Mouse (Mus musculus): ENCODE results near the gene Rab20. TPM values are rescaled to one million over a fixed set of nuclear protein-coding genes. Genes with fewer than 3 reads are reported as not detected.

Gene Rab20
- total and polyA plus RNA-seq, 3 experiments, result not detected

DNA sequence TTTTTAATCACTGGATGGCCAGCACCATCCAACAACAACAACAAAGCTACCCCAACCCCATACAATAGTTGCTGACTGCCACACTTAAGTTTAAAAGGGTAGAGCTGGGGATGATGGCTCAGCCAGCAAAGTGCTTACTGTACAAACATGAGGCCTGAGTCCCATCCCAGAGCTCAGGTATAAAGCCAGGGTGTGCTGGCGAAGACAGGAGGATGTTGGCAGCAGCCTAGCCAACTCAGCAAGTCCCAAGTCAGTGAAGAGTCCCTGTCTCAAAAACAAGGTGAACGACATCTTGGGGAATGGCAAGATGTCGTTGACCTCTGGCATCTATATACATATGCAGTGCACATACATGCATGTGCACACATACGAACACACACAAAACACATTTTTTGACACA, 15.9 kb downstream of the Rab20 start:
- TF ChIP-seq POLR2AphosphoS5 (IDR thresholded peaks at IDR 0.05; ENCODE audit: insufficient replicate concordance, low read depth, low read length), result no peak
- no peak for TF ChIP-seq GATA1 (IDR thresholded peaks at IDR 0.05; ENCODE audit: borderline replicate concordance, low read length)
- no peak for TF ChIP-seq GATA2 (IDR thresholded peaks at IDR 0.05; ENCODE audit: borderline replicate concordance, low read depth, low read length)
- TF ChIP-seq CTCF (IDR thresholded peaks at IDR 0.05; ENCODE audit: low read depth, low read length), result no peak
- no peak for TF ChIP-seq TAL1 (conservative IDR thresholded peaks at IDR 0.05; ENCODE audit: low read depth, low read length)

DNA sequence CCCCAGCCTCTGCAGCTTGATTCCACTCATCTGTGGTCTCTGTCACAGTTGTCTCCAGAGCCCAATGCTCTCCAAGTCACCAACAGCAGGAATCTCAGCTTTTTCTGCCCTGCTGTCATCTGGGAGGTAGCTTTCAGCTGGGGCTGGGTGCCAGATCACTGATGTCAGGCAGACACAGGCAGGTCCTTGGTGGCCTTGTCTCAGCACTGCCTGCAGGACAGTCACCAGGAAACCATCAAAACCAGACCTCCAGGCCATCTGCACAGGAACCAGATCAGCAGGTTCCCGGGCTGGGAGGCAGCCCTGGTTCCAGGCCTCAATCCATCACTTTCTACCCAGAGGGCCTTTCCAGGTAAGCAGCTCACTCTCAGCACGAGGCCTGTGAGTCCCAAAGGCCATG, 16.7 kb downstream of the Rab20 start:
- H3K4me1 ChIP-seq (ENCODE audit: insufficient read depth, low read depth, low read length), result peaks cover 3% of the 10 kb centered on the region; the same call in 1 of the 2 replicates
- no peak overlapping the region for H3K4me3 ChIP-seq (ENCODE audit: low read depth, low read length)
- no peaks in the 10 kb centered on the region for H3K36me3 ChIP-seq (replicated peaks)
- H3K27me3 ChIP-seq (ENCODE audit: insufficient read depth, low read length), result peaks cover 15% of the 10 kb centered on the region
- no peaks in the 10 kb centered on the region for H3K9me3 ChIP-seq (replicated peaks)
- TF ChIP-seq GATA1 (IDR thresholded peaks at IDR 0.05; ENCODE audit: borderline replicate concordance, low read length), result no peak
- no peak for TF ChIP-seq POLR2AphosphoS5 (IDR thresholded peaks at IDR 0.05; ENCODE audit: insufficient replicate concordance, low read depth, low read length)
- TF ChIP-seq TAL1 (conservative IDR thresholded peaks at IDR 0.05; ENCODE audit: low read depth, low read length), result no peak
- TF ChIP-seq CTCF (IDR thresholded peaks at IDR 0.05; ENCODE audit: low read depth, low read length), result no peak
- no peak for TF ChIP-seq GATA2 (IDR thresholded peaks at IDR 0.05; ENCODE audit: borderline replicate concordance, low read depth, low read length)
- no peak for ATAC-seq (ENCODE audit: extremely low read depth, insufficient number of reproducible peaks, low FRiP score, poor library complexity, severe bottlenecking)
- DNase-seq (ENCODE audit: low spot score), result no peak

More for the DNA sequence above, 15.9 kb downstream of the Rab20 start:
- DNase-seq (ENCODE audit: low spot score), result no peak
- peaks cover 14% of the 10 kb centered on the region for H3K27me3 ChIP-seq (ENCODE audit: insufficient read depth, low read length)
- H3K36me3 ChIP-seq (replicated peaks), result no peaks in the 10 kb centered on the region
- peaks cover 3% of the 10 kb centered on the region; the same call in 1 of the 2 replicates for H3K4me1 ChIP-seq (ENCODE audit: insufficient read depth, low read depth, low read length)
- no peak for ATAC-seq (ENCODE audit: extremely low read depth, insufficient number of reproducible peaks, low FRiP score, poor library complexity, severe bottlenecking)
- no peaks in the 10 kb centered on the region; the same call in 1 of the 2 replicates for H3K9me3 ChIP-seq (replicated peaks)
- H3K4me3 ChIP-seq (ENCODE audit: low read depth, low read length), result no peak overlapping the region

DNA sequence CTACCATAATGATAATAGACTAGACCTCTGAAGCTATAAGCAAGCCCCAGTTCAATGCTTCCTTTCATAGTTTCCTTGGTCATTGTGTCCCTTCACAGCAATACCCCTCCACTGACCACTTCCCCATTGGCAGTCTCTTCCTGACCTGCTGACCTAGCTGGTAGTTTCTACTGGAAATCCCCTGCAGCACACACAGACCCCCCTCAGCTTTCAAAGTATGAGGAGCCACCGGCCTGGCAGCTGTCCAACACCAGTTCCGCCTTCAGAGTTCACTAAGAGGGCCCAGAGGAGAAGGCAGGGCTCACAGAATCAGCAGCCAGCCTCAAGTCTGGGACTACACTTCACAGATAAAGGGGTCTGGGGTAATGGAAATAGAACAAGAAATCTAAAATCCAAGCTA, 17.6 kb downstream of the Rab20 start:
- ATAC-seq (ENCODE audit: extremely low read depth, insufficient number of reproducible peaks, low FRiP score, poor library complexity, severe bottlenecking) (no peak), DNase-seq (ENCODE audit: low spot score) (no peak)
- H3K4me3 ChIP-seq (ENCODE audit: low read depth, low read length), result no peak overlapping the region
- peaks cover 3% of the 10 kb centered on the region; the same call in 1 of the 2 replicates for H3K4me1 ChIP-seq (ENCODE audit: insufficient read depth, low read depth, low read length)
- no peaks in the 10 kb centered on the region for H3K36me3 ChIP-seq (replicated peaks)
- TF ChIP-seq CTCF (IDR thresholded peaks at IDR 0.05; ENCODE audit: low read depth, low read length) (no peak), GATA2 (IDR thresholded peaks at IDR 0.05; ENCODE audit: borderline replicate concordance, low read depth, low read length) (no peak), GATA1 (IDR thresholded peaks at IDR 0.05; ENCODE audit: borderline replicate concordance, low read length) (no peak), TAL1 (conservative IDR thresholded peaks at IDR 0.05; ENCODE audit: low read depth, low read length) (no peak), POLR2AphosphoS5 (IDR thresholded peaks at IDR 0.05; ENCODE audit: insufficient replicate concordance, low read depth, low read length) (no peak)
- no peaks in the 10 kb centered on the region for H3K9me3 ChIP-seq (replicated peaks)
- H3K27me3 ChIP-seq (ENCODE audit: insufficient read depth, low read length), result peaks cover 15% of the 10 kb centered on the region

DNA sequence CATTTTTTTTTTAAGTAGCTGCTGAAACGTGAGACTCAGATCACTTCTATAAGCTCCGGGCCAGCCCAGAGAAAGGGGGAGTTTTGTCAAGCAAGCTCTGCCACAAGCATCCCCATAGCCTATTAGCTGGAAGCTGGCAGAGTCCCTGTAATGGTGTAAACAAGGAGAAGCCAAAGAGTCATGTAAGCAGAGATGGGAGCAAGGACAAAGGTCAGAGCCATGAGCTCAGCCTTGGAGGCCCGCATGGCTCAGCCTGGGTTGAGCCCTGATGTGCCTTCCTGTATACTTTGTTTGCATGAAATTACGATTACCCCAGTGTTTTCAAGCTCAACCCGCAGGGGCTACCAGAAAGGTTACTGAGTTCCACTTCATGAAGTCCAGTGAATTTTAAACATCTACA, 19.5 kb downstream of the Rab20 start:
- Histone ChIP-seq H3K36me3 (replicated peaks) (no peaks in the 10 kb centered on the region), H3K4me1 (ENCODE audit: insufficient read depth, low read depth, low read length) (peaks cover 3% of the 10 kb centered on the region; the same call in 1 of the 2 replicates), H3K4me3 (ENCODE audit: low read depth, low read length) (no peak overlapping the region), H3K27me3 (ENCODE audit: insufficient read depth, low read length) (peaks cover 14% of the 10 kb centered on the region; the same call in 1 of the 2 replicates), H3K9me3 (replicated peaks) (no peaks in the 10 kb centered on the region)
- DNase-seq (ENCODE audit: low spot score), result no peak
- TF ChIP-seq POLR2AphosphoS5 (IDR thresholded peaks at IDR 0.05; ENCODE audit: insufficient replicate concordance, low read depth, low read length) (no peak), TAL1 (conservative IDR thresholded peaks at IDR 0.05; ENCODE audit: low read depth, low read length) (no peak), GATA1 (IDR thresholded peaks at IDR 0.05; ENCODE audit: borderline replicate concordance, low read length) (no peak), CTCF (IDR thresholded peaks at IDR 0.05; ENCODE audit: low read depth, low read length) (no peak)
- ATAC-seq (ENCODE audit: extremely low read depth, insufficient number of reproducible peaks, low FRiP score, poor library complexity, severe bottlenecking), result no peak

DNA sequence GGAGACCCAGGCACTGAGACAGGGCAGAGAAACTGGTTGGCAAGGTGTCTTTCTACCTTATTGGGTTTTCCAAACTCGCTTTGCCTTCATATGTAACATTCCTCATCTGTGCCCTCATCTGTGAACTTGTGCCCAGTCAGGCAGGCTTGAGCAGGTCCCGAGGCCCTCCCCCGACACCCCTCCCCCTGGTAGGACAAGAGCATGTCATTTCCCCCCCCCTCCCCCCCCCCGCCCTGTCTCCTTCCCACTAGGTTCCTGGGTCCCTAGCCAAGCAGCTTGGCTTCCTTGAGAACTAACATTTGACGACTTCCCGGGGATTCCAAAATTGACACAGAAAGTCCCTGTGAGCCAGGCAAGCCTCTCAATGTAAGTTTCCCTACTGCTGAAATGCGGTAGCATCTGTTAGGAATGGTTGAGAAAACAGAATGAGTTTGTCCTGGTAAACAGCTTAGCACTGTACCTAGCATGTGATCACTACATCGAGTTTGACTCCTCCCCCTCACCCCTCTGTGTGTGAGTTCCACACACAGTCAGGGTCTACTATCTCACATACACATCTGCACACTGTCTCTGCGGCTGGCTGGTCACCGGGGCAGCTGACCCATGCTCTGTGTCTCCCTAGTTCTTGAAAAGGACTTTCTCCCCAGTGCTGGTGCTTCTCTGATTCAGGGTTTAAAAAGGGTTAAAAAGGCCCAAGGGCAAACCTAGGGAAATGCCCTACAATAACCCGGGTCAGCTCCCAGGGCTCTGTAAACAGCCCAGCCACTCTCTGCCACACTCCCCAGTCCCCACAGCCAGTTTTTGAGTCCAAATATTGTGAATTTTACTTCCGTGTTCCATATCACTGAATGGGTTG, 20.3 kb downstream of the Rab20 start:
- Histone ChIP-seq H3K4me1 (ENCODE audit: insufficient read depth, low read depth, low read length) (peaks cover 3% of the 10 kb centered on the region; the same call in 1 of the 2 replicates), H3K4me3 (ENCODE audit: low read depth, low read length) (no peak overlapping the region), H3K9me3 (replicated peaks) (no peaks in the 10 kb centered on the region), H3K27me3 (ENCODE audit: insufficient read depth, low read length) (peaks cover 18% of the 10 kb centered on the region; the same call in 1 of the 2 replicates), H3K36me3 (replicated peaks) (no peaks in the 10 kb centered on the region)
- ATAC-seq (ENCODE audit: extremely low read depth, insufficient number of reproducible peaks, low FRiP score, poor library complexity, severe bottlenecking), result no peak
- no peak for DNase-seq (ENCODE audit: low spot score)
- TF ChIP-seq CTCF (IDR thresholded peaks at IDR 0.05; ENCODE audit: low read depth, low read length) (no peak), GATA2 (IDR thresholded peaks at IDR 0.05; ENCODE audit: borderline replicate concordance, low read depth, low read length) (no peak)

DNA sequence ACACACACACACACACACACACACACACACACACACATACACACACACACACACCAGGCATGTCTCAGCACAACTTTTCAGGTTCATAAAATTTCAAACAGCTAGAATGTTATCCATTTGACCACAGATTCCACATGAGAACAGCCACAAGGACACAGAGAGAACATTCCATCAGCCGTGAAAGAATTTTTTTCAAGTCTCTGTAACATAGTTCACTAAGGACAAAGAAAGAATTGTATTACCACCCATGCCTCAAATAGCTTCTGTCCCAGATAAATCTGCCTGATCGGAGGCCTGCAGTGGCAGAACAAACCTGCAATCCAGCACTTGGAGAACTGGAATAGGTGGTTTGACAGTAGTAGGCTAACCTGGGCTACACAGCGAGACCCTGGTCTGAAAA, 21.2 kb downstream of the Rab20 start:
- Histone ChIP-seq H3K9me3 (replicated peaks) (no peaks in the 10 kb centered on the region), H3K36me3 (replicated peaks) (no peaks in the 10 kb centered on the region), H3K27me3 (ENCODE audit: insufficient read depth, low read length) (peaks cover 18% of the 10 kb centered on the region; the same call in 1 of the 2 replicates), H3K4me1 (ENCODE audit: insufficient read depth, low read depth, low read length) (peaks cover 3% of the 10 kb centered on the region; the same call in 1 of the 2 replicates), H3K4me3 (ENCODE audit: low read depth, low read length) (no peak overlapping the region)
- ATAC-seq (ENCODE audit: extremely low read depth, insufficient number of reproducible peaks, low FRiP score, poor library complexity, severe bottlenecking) (no peak), DNase-seq (ENCODE audit: low spot score) (no peak)
- no peak for TF ChIP-seq GATA2 (IDR thresholded peaks at IDR 0.05; ENCODE audit: borderline replicate concordance, low read depth, low read length)
- no peak for TF ChIP-seq GATA1 (IDR thresholded peaks at IDR 0.05; ENCODE audit: borderline replicate concordance, low read length)
- TF ChIP-seq TAL1 (conservative IDR thresholded peaks at IDR 0.05; ENCODE audit: low read depth, low read length), result no peak
